Mouse (Mus musculus) thymus, adult 2 months (tissue): ENCODE measurements around the gene Ndc80. TPM values are rescaled to one million over a fixed set of nuclear protein-coding genes. Genes with fewer than 3 reads are reported as not detected.
"Not testable (repeated sequence)": the region's sequence is repeated elsewhere in the genome, so short reads cannot be mapped to it uniquely, and the experiment has no call there.

ENCODE experiments used
- DNase-seq: peaks from one replicate; pipeline ENCODE4 v3.0.0; 2021
- H3K27ac ChIP-seq: fragments of 200-500 bp; 2 replicates; pipeline ENCODE4 v1.5.1; 2012; ENCODE audit warnings: low read length, control low read depth; ENCODE audit not compliant: control insufficient read depth, insufficient read depth
- H3K27me3 ChIP-seq: fragments of 200-500 bp; 2 replicates; pipeline ENCODE4 v1.6.1; 2012; ENCODE audit warnings: mild to moderate bottlenecking, low read length, moderate library complexity, mixed read lengths; ENCODE audit not compliant: control insufficient read depth, insufficient read depth
- H3K36me3 ChIP-seq: fragments of 200-500 bp; 2 replicates; pipeline ENCODE4 v1.6.1; 2012; ENCODE audit warnings: mild to moderate bottlenecking, low read length, moderate library complexity; ENCODE audit not compliant: control insufficient read depth, insufficient read depth
- H3K4me1 ChIP-seq: fragments of 200-500 bp; replicated peaks from 2 replicates; pipeline ENCODE4 v1.6.1; 2012; ENCODE audit warnings: low read length; ENCODE audit not compliant: control insufficient read depth, insufficient read depth
- H3K4me3 ChIP-seq: fragments of 200-500 bp; 2 replicates; pipeline ENCODE4 v1.5.1; 2012; ENCODE audit warnings: mild to moderate bottlenecking, low read length, control low read depth, moderate library complexity; ENCODE audit not compliant: control insufficient read depth, insufficient read depth
- CTCF ChIP-seq: fragments of 200-500 bp; IDR thresholded peaks from 2 replicates; pipeline ENCODE4 v1.5.1; 2012; ENCODE audit warnings: mild to moderate bottlenecking, control low read depth, low read length, moderate library complexity, borderline replicate concordance; ENCODE audit not compliant: control insufficient read depth, poor library complexity, insufficient read depth; ENCODE audit errors: extremely low read depth
- POLR2A ChIP-seq: fragments of 200-500 bp; IDR thresholded peaks from 2 replicates; pipeline ENCODE4 v1.6.1; 2012; ENCODE audit warnings: mild to moderate bottlenecking, low read length, control low read depth, moderate library complexity; ENCODE audit not compliant: control insufficient read depth, poor library complexity, insufficient read depth; ENCODE audit errors: extremely low read depth
- WGBS: fragments of 180-500 bp; shearing (Covaris S2); methylation state at CpG from one replicate; pipeline ENCODE4 v1.1.7; 2018; 5-methylcytosine and 5-hydroxymethylcytosine counted together
- polyA plus RNA-seq: library from polyadenylated mRNA; depleted of rRNA; stranded (reverse); fragments of >200 nt; gene quantifications from 2 replicates; pipeline ENCODE4 v1.2.3, GENCODE M21; 2012; rRNA removed

Gene Ndc80
- polyA plus RNA-seq: 3.0 and 3.7 TPM in 2 replicates

DNA sequence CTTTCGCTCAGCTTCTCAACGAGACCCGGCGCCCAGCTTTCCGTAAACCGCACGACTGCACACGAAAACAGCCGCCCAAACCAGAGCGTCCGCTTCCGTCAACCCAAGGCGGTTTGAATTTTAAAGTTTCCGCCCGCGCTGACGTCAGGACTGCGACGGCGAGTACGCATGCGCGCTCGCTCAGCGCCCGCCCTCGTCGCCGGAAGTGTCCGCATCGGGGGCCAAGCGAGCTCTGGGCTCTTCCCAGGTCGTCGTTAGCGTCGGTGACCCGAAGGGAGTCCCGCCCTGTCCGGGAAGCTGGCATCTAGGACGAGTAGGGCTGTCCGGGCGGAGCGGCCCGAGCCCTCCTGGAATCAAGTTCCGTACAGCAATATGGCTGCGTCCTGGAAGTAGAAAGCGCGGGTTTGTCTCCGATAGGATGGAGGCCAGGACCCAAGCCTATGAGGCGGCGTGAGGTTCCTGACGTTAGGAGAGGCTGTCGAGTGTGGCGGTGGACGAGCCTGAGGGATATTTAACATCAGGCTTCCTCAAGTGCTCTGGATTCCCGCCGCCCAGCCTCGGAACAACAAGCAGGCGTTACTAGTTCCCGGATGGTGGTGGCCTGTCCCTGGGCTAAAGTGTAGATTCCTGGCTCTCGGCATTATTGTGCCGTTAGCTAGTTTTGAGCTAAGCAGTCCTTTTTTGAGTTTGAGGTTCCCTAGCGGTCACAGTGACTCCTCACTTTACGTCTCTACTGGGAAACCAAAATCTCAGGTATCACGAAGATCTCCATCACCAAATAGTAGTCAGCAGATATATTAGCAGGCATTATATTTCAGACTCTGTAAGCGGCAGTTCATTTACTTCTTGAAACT is at the start of gene Ndc80:
Gene Ndc80, minus strand, starts transcription at position 147 of the 854 bp plus-strand sequence.
- peak; percentile 87 for DNase-seq
- TF ChIP-seq POLR2A (peak; percentile 44; the same call in 1 of the 2 replicates), CTCF (peak; percentile 50; the same call in 1 of the 2 replicates)
- H3K27ac ChIP-seq: peak within 1 kb of the TSS; percentile 85
- 1% methylated on average over 66 of the region's 66 CpGs for WGBS
- 0 out of 2 replicates have a peak, but pooled peaks cover 4% of the 10 kb centered on the region for H3K36me3 ChIP-seq
- H3K4me1 ChIP-seq: 0 out of 2 replicates have a peak, but pooled peaks cover 6% of the 10 kb centered on the region
- no peaks in the 10 kb centered on the region for H3K27me3 ChIP-seq
- H3K4me3 ChIP-seq: peak within 1 kb of the TSS; percentile 70

DNA sequence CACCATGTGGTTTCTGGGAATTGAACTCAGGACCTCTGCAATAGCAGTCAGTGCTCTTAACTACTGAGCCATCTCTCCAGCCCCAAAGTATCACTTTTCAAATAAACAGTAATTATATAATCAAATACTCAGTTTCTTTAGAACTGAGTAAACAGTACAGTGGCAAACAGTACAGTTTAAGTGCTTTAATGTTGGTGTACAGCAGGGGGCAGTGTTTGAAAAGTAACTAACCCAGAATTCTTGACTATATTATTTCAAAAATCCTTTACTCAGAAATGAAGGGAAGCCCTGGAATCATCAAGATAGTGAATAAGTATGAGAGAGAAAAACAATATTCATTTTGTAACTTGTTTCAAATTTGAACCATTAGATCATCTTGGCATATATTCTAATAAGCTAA is 35.0 kb upstream of the Ndc80 start:
- no peaks in the 10 kb centered on the region for H3K27me3 ChIP-seq
- no peak overlapping the region for H3K27ac ChIP-seq
- TF ChIP-seq CTCF (no peak), POLR2A (no peak)
- H3K4me1 ChIP-seq: no peaks in the 10 kb centered on the region
- DNase-seq: peak; percentile 26
- no peak overlapping the region for H3K4me3 ChIP-seq
- no peaks in the 10 kb centered on the region for H3K36me3 ChIP-seq

DNA sequence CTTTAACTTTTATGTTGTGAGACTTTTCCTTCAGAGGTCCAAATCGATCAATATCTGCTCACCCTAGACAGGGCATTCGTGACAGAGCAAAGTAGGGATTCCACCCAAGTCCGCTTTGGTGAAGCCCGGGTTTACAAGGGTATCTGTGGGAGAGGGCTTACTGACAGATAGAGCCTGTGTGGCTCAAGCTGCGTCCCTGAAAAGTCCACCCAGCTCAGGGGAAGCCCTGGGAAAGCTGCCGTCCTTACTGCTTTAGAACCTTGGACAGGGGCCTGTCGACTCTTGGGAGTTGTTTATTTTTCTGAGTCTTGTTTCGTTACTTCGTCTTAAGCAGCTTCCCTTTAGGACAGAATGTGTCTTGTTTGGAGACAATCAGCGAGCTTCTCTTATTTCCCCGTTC is 26.2 kb upstream of the Ndc80 start:
- TF ChIP-seq CTCF (no peak), POLR2A (no peak)
- WGBS: 20% methylated on average over 11 of the region's 11 CpGs
- H3K4me3 ChIP-seq: no peak overlapping the region
- no peak for DNase-seq
- H3K4me1 ChIP-seq: peaks cover 9% of the 10 kb centered on the region
- peaks cover 4% of the 10 kb centered on the region for H3K27me3 ChIP-seq
- H3K27ac ChIP-seq: no peak overlapping the region
- no peaks in the 10 kb centered on the region for H3K36me3 ChIP-seq

DNA sequence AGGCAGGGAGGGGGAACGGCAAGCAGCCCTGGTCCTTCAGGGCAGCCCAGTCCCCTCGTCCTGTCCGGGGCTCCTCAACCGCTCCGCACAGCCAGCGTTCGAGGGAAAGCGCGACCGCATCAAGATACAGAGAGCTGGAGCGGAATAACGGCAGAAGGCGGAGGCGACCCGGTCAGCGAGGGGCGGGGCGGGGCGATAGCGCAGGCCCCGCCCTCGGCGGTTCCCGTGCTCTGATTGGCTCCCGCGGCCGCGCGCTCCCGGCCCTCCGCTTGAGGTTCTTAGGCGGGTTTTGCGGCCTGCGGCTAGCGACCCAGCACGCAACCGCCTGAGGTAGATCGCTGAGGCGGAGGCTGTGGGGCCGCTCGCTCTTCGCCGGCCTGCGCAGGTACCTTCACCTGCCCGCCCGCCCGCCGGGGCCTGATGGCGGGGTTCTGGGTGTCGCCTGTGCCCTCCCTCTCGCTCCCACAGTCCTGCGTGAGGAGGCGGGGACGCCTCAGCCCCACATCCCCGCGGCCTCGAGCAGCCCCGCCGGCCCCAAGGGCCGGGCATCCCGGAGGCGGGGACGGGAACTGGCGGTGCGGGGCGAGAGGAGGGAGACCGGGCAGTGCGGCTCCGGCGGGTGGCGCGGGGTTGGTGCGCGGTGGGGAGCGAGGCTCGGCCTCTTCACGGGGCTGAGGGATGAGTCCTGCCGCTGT is 25.2 kb upstream of the Ndc80 start, which contains the start of gene Spdya:
Gene Spdya, plus strand, starts transcription at position 305 of the 695 bp plus-strand sequence.
- no peaks in the 10 kb centered on the region for H3K36me3 ChIP-seq
- under 1% methylated on average over 68 of the region's 78 CpGs for WGBS
- peak; percentile 25; the same call in 1 of the 2 replicates for TF ChIP-seq CTCF
- no peak for TF ChIP-seq POLR2A
- peaks cover 9% of the 10 kb centered on the region for H3K4me1 ChIP-seq
- H3K27ac ChIP-seq: no peak within 1 kb of the TSS
- peaks cover 4% of the 10 kb centered on the region for H3K27me3 ChIP-seq
- DNase-seq: peak; percentile 77
- H3K4me3 ChIP-seq: peak within 1 kb of the TSS; percentile 54

DNA sequence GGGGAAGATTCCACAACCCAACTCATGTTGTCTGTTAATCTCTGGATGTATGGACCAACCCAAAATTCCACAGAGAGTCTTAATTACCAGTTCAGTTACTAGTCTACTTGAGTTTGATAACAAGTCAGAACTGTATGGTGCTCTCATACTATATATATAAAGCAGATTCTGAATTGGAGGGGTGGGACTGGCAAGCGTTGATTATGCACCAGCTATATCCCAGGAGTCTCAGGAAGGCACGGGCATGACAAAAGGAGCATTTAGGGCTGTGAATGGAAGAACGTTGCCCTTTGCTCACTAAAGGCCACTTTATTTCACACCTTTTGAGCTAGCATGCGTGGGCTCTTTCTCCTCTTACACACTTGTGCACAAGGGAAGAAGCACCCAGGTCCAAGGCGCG is 24.7 kb upstream of the Ndc80 start:
- Histone ChIP-seq H3K27ac (no peak overlapping the region), H3K36me3 (no peaks in the 10 kb centered on the region), H3K4me1 (peaks cover 9% of the 10 kb centered on the region), H3K27me3 (peaks cover 4% of the 10 kb centered on the region), H3K4me3 (peak overlapping the region; percentile 54)
- DNase-seq: no peak
- 15% methylated on average over 6 of the region's 6 CpGs for WGBS
- no peak for TF ChIP-seq POLR2A
- TF ChIP-seq CTCF: no peak

DNA sequence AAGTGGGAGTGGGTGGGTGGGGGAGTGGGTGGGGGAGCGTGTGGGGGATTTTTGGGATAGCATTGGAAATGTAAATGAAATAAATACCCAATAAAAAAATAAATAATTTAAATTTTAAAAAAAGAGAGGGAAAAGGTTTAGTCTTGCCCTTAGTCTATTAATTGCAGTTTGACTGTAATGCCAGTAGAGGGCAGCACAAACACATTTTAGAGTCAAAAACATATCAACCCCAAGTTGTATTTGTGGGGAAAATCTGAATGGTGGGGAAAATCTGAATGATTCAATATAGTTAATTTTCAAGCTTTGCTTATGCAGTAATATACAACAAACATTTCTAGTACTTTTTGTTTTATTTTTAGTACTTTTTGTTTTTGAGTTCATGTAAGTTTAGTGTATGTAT is 21.9 kb upstream of the Ndc80 start:
- Histone ChIP-seq H3K4me3 (no peak overlapping the region), H3K27me3 (peaks cover 4% of the 10 kb centered on the region), H3K27ac (no peak overlapping the region), H3K4me1 (peaks cover 9% of the 10 kb centered on the region), H3K36me3 (no peaks in the 10 kb centered on the region)
- TF ChIP-seq CTCF (no peak), POLR2A (no peak)
- WGBS: 19% methylated on average over 1 of the region's 1 CpGs
- no peak for DNase-seq

DNA sequence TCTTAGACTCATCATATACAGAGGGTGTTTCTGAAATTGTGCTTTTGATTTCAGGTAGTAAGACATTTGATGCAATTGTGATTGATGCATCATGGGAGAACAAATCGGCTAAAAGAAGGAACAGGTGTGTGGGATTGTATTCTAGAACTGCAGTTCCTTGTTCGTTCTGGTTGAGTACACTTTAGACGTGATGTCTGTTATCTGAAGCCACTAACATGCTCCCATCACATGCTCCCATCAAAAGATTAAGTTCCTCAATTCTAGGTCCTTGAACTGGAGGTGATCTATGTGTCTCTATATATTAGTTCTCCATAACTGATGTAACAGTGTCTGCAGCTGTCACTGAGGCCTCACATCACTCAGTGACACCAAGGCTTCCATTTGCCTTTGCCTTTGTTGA is 10.5 kb upstream of the Ndc80 start:
- TF ChIP-seq POLR2A (no peak), CTCF (no peak)
- Histone ChIP-seq H3K4me1 (no peaks in the 10 kb centered on the region), H3K4me3 (no peak overlapping the region), H3K27ac (no peak overlapping the region), H3K27me3 (no peaks in the 10 kb centered on the region), H3K36me3 (no peaks in the 10 kb centered on the region)
- no peak for DNase-seq
- WGBS: 79% methylated on average over 3 of the region's 3 CpGs

DNA sequence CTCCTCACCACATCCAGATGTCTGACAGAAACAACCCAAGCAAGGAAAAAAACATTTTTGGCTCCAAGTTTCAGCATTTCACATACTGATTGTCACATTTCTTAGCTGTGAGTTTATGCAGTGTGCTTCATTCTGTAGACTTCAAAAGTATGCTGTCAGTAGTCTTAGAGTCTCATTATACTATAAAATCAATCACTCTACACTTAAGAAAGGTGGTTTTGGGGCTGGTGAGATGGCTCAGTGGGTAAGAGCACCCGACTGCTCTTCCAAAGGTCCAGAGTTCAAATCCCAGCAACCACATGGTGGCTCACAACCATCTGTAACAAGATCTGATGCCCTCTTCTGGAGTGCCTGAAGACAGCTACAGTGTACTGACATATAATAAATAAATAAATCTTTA is 8.9 kb upstream of the Ndc80 start:
- H3K27ac ChIP-seq, H3K36me3 ChIP-seq, DNase-seq, H3K4me1 ChIP-seq, H3K4me3 ChIP-seq, H3K27me3 ChIP-seq: not testable (repeated sequence)
- 93% methylated on average over 1 of the region's 1 CpGs for WGBS
